Mouse (Mus musculus) layer of hippocampus, adult 18-20 months (tissue): ENCODE data around the gene Gm20721. TPM values are rescaled to one million over a fixed set of nuclear protein-coding genes. Genes with fewer than 3 reads are reported as not detected.
"Not testable (repeated sequence)": the region's sequence is repeated elsewhere in the genome, so short reads cannot be mapped to it uniquely, and the experiment has no call there.

ENCODE experiments used
- DNase-seq, 2 experiments: peaks; one replicate each; pipeline ENCODE4 v3.0.0; 2022; ENCODE audit warnings: low spot score in 2 of 2
- total RNA-seq, 2 experiments: library from RNA; stranded (reverse); gene quantifications; 2 replicates each; pipeline ENCODE4 v1.2.3; 2021

Gm20721 gene
- total RNA-seq, 2 experiments from 2014 or later = 3.1 to 3.2 TPM

- DNase-seq = peak in 1 of 2 experiments; percentile 45
Observed at GRCm38 (mm10) chr2:174330616-174331191, 15.8 kb downstream of the Gm20721 start.

- peak; percentile 66 to 74 for DNase-seq
Observed at GRCm38 (mm10) chr2:174329663-174330615, 16.6 kb downstream of the Gm20721 start.

- no peak for DNase-seq
Observed at GRCm38 (mm10) chr2:174328926-174329662, 17.4 kb downstream of the Gm20721 start.

GRCm38 (mm10) chr2:174328358-174328905 lies 18.1 kb downstream of the Gm20721 start:
- DNase-seq = no peak

DNA sequence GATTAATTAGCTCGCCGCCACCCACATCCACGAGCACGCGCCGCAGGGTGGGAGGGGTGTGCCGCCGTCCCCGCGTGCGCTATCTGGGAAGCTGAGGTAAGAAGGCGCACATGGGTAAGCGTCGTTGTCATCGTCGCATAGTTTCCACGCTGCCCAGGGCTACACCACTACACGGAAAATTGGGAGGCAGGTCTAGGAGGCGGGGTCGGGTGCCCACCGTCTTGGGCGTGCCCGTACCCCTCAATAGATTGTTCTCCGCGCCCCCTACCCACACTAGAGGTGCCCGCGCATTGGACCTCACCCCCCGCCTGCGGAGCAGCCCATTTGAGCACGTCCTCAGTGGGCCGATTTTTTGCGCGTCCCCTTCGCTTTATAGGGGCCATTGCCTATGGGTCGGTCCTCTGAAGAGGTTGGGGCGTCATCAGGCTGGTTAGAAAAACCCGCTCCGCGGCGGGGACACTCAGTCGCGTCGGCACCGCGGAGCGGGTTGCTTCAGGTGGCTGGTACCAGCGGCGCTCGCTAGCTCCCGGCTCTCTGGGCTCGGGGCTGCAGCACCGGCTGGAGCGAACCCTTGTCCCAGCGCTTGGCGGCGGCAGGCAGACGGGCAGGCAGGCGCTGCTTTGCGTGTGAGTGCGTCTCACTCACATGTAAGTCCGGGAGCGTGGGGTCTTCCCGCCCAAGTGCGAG lies 19.1 kb downstream of the Gm20721 start:
- peak; percentile 77 to 84 for DNase-seq

DNA sequence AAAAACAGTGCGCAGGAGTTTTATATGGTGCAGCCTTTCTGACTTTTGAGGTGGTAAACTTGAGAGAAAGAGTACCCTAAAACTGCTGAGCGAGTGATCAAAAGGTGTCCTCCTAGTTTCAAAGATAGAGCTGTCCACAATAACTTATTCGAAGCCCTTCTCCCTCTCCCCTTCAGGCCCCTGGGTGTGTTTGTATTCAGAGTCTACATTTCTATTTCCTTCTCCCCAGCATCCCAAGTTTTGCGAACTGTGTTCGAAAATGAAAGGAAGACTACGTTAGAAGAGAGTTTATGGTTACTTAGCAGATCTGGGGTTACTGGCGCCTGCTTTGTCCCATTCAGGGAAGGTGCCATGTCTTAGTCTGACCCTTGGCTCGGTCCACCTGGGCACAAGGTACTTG lies 20.0 kb downstream of the Gm20721 start:
- DNase-seq = no peak

DNA sequence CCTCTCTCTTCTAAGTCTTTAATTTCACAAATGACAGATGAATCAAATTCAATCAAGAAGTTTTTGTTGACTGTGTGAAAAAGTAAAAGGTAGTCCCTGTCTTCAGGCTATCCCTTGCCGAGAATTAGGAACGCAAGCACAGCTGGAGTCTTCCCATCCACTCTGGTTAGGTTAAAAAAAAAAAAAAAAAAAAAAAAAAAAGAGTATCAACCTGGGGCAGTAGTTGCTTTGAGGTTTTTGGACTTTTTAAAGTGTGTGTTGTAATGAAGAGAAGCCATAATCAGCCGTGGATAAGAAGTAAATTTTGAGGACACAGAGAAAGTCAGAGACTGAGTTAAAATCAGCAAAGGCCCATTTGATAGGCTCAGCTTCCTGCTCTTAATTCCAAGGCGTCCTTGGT lies 20.5 kb downstream of the Gm20721 start:
- DNase-seq = no peak

DNA sequence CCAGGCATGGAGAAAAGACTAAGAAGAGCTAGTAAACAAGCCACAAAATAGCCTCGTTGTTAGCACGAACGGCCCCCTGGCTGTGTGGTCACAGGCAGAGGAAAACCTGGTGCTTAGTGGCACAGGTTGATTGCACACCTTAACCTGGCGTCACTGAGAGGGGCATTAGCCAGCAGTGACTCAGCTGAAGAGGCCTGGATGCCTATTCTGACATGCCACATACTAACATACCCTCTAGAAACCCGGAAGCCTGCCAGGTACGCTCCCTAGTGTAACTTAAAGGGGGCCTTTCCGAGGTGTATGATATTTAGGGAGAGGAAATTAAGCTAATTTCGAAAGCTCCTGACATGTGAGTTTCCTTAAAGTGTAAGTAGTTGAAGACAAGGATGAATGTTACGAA lies 29.9 kb downstream of the Gm20721 start:
- no peak for DNase-seq

GRCm38 (mm10) chr2:174315445-174315844 lies 31.1 kb downstream of the Gm20721 start:
- not testable (repeated sequence) for DNase-seq

DNA sequence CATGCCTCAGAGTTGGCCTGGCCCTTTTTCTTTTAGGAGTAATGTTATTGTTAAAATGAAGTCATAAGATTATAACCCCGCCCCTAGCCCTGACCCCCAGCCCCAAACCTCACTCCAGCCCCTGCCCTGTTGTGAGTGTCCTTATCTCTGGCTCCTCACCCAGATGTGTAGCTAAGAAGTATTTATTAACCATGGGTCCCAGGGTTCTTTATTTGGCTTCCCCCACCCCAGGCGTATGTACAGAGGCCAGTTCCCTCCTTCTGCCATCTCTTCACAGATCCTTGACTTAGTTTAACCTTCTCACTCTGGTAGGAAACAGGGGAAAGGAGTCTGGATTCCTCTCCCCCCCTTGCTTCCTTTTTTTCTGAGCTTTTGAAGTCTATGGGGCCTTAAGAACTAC lies 33.9 kb downstream of the Gm20721 start:
- DNase-seq = no peak

GRCm38 (mm10) chr2:174312118-174312647 lies 34.3 kb downstream of the Gm20721 start:
- DNase-seq = peak; percentile 66 to 92

DNA sequence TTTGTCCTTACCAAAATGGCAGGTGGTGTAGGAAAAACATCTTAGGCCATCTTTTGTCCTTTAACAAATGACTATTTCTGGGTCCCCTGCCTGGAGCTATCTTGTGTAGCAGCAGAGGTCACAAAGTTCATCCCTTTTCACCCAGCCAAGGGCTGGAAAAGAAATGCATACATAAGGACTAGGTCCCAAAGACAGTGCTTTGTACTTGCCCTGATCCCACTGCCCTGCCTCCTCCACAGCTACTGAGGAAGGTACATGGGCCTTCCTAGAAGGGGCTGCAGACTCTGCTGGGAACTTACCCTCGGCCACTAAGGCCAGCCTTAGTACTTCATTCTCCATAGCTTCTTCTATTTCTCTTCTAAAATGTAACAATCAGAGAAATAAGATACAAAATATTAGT lies 34.9 kb downstream of the Gm20721 start:
- no peak for DNase-seq

GRCm38 (mm10) chr2:174310913-174311514 lies 35.5 kb downstream of the Gm20721 start:
- peak; percentile 46 to 78 for DNase-seq

DNA sequence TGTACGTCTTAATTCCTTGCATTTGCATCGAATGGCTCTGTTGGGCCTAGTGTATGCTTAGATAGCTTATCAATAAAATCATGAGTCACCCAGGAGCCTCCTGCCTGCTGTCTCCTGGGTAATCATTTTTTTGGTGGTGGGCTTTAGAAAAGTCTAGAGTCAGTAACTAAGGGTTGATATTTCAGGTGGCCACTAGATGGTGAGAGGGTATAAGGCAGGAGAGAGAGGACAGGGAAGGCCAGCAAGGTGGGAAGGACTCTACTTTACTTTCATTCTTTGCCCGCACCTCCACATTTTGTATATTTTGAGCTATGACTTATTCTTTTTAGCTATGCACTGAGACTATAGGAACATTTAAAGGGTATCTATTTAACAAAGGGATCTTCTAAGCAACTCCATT lies 38.6 kb downstream of the Gm20721 start:
- no peak for DNase-seq

- no peak for DNase-seq
Observed at GRCm38 (mm10) chr2:174305646-174306045, 40.9 kb downstream of the Gm20721 start.

DNA sequence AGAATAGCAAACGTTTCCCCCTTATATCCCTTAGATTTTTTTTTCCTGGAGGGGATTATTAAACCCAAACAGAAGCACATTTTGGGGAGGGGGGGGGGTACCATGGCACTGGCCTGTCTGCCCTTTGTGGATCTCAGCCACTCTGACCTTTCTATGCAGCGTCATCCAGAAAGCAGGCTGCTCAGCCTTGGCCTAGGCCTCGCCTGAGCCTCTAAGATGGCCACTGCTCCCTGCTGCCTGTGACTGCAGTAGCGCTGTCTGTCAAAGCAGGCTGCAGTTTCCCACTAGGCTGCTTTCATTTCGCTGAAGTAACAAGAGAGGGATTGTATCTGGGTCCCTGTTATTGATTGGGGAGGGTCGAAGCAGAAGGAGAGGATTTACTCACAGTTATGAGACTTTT lies 44.0 kb downstream of the Gm20721 start:
- no peak for DNase-seq

DNA sequence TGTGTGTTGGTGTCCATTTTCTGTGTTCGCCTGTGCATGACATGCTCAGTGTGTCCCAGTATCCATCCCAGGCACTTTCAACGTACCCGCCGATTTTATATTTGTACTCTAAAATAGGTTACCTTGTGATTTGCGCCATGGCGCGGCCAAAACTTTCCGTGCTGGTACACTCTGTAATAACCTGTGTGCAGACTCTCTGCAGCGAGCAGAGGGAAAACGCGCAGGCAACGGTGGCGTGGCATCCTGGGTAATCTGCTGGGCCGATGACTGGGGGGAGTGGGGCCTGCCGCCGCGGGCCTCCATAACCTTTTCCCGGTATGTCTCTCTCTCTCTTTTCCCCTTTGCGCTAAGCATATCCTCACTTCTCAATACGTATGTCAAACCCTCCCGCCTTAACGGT lies 45.8 kb downstream of the Gm20721 start:
- no peak for DNase-seq

GRCm38 (mm10) chr2:174300186-174300585 lies 46.3 kb downstream of the Gm20721 start:
- no peak for DNase-seq

DNA sequence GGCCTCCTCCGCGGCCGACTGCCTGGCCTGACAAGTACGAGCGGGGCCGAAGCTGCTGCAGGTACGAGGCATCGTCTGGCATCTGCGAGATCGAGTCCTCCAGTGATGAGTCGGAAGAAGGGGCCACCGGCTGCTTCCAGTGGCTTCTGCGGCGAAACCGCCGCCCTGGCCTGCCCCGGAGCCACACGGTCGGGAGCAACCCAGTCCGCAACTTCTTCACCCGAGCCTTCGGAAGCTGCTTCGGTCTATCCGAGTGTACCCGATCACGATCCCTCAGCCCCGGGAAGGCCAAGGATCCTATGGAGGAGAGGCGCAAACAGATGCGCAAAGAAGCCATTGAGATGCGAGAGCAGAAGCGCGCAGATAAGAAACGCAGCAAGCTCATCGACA lies 46.7 kb downstream of the Gm20721 start:
- no peak for DNase-seq

GRCm38 (mm10) chr2:174299091-174299770 lies 47.3 kb downstream of the Gm20721 start:
- DNase-seq = no peak
